Mouse (Mus musculus) embryonic facial prominence, embryonic 10.5 days (tissue): ENCODE data around the gene Susd5. TPM values are rescaled to one million over a fixed set of nuclear protein-coding genes. Genes with fewer than 3 reads are reported as not detected.
"Not testable (repeated sequence)": the region's sequence is repeated elsewhere in the genome, so short reads cannot be mapped to it uniquely, and the experiment has no call there.

Experiments used
- DNase-seq: peaks from one replicate; pipeline ENCODE4 v3.0.0-alpha.2; 2017; ENCODE audit warnings: low spot score
- H3K27ac ChIP-seq: fragments of 300-500 bp; sonication (generic); replicated peaks from 2 replicates; pipeline ENCODE4 v1.5.1; 2016; ENCODE audit warnings: mild to moderate bottlenecking
- H3K27me3 ChIP-seq: fragments of 300-500 bp; sonication (generic); replicated peaks from 2 replicates; pipeline ENCODE4 v1.6.1; 2016; ENCODE audit warnings: low read depth, mild to moderate bottlenecking; ENCODE audit not compliant: poor library complexity, severe bottlenecking
- H3K36me3 ChIP-seq: fragments of 300-500 bp; sonication (generic); replicated peaks from 2 replicates; pipeline ENCODE4 v1.6.1; 2016; ENCODE audit warnings: mild to moderate bottlenecking, moderate library complexity
- H3K4me1 ChIP-seq: fragments of 300-500 bp; sonication (generic); 2 replicates; pipeline ENCODE4 v1.6.1; 2016
- H3K4me3 ChIP-seq: fragments of 300-500 bp; sonication (generic); 2 replicates; pipeline ENCODE4 v1.5.1; 2016; ENCODE audit warnings: mild to moderate bottlenecking, moderate library complexity
- H3K9me3 ChIP-seq: fragments of 300-500 bp; sonication (generic); 2 replicates; pipeline ENCODE4 v1.6.1; 2016; ENCODE audit warnings: mild to moderate bottlenecking
- WGBS: fragments of 180-500 bp; shearing (Covaris S2); methylation state at CpG from one replicate; pipeline ENCODE4 v1.1.7; 2016; 5-methylcytosine and 5-hydroxymethylcytosine counted together
- polyA plus RNA-seq: library from polyadenylated mRNA; unstranded; fragments of >200 nt; fragmentation: Nextera tagmentation; extraction: Ambion mirVana; gene quantifications from 2 replicates; pipeline ENCODE4 v1.2.1, GENCODE M21; 2016

Susd5 gene
- polyA plus RNA-seq, 1 experiment from 2014 or later = 0.80 TPM

- no peaks in the 10 kb centered on the region for H3K27me3 ChIP-seq
- 79% methylated on average over 11 of the region's 11 CpGs for WGBS
Observed at GRCm38 (mm10) chr9:114087106-114087815, 30.3 kb downstream of the Susd5 start.

GRCm38 (mm10) chr9:114088885-114089284, 31.9 kb downstream of the Susd5 start:
- DNase-seq, H3K27me3 ChIP-seq, H3K4me3 ChIP-seq, H3K9me3 ChIP-seq, H3K27ac ChIP-seq, H3K4me1 ChIP-seq, H3K36me3 ChIP-seq: not testable (repeated sequence)
- 88% methylated on average over 6 of the region's 6 CpGs for WGBS

More at GRCm38 (mm10) chr9:114087106-114087815, 30.3 kb downstream of the Susd5 start:
- Histone ChIP-seq H3K4me1 (no peaks in the 10 kb centered on the region), H3K36me3 (no peaks in the 10 kb centered on the region), H3K9me3 (no peaks in the 10 kb centered on the region), H3K27ac (no peak overlapping the region), H3K4me3 (no peak overlapping the region)
- DNase-seq = no peak

DNA sequence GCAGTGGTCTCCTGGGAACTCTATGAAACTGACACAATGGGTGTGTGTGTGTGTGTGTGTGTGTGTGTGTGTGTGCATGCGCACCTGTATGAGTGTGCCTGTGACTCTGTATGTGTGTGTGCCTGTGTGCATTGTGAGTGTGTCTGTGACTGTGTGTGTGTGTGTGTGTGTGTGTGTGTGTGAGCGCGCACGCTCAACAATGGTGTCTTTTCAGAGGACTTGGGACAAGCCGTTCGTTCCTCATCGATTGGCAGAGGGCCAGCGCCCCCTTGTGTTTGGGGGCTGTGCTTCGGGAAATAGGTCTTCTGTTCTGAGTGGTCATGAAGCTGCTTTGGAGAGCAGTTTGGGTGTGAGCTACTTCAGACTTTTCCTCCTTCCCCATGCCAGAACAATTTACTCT, 35.2 kb downstream of the Susd5 start:
- H3K9me3 ChIP-seq, H3K36me3 ChIP-seq, H3K27ac ChIP-seq, H3K4me1 ChIP-seq, H3K27me3 ChIP-seq, H3K4me3 ChIP-seq: not testable (repeated sequence)
- DNase-seq = peak; percentile 73
- WGBS = 21% methylated on average over 9 of the region's 9 CpGs

DNA sequence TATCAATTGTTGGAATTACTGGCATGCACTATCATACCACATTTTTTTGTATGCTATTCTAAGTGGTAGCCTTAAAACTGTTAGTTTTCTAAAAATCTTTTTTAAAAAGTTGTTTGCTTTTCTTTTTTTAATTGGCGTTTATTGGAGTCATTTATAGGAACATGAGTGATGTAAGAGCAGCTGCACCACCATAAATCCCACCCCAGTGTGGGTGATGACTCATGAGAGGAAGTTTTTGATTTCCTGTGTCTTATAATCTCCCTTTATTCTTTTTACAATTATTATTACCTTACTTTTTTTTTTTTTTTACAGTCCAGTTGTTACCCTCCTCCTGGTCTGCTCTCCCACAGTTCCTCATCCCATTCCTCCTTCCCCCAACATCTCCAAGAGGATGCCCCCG, 37.9 kb downstream of the Susd5 start:
- Histone ChIP-seq H3K36me3 (no peaks in the 10 kb centered on the region), H3K27ac (no peak overlapping the region), H3K4me1 (no peaks in the 10 kb centered on the region), H3K9me3 (no peaks in the 10 kb centered on the region), H3K27me3 (no peaks in the 10 kb centered on the region), H3K4me3 (no peak overlapping the region)
- 91% methylated on average over 2 of the region's 2 CpGs for WGBS
- no peak for DNase-seq

DNA sequence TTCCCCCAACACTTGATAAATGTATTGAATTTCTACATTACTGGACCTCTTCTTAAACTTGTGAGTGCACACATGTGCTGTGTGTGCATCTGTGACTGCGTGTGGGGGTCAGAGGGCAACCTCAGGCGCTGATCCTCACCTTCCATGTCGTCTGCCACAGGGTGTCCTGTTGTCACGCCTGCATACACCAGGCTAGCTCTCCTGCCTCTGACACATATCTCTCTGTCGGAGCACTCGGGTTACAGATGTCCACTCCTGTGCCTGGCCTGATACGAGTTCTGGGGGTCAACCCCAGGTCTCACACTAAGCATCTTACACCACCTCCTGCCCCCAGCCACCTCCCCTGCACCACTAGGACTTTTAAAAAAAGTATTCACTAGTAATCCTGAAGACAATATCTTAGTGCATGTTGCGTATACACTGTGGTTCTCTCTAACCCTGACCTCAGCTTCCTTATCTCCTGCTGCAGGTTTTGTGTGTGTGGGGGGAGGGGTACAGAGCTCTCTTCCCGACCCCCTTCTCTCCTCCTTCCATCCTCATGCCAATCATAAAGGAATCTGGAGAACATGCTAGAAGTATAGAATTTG, 41.9 kb downstream of the Susd5 start:
- H3K4me3 ChIP-seq = no peak overlapping the region
- no peaks in the 10 kb centered on the region for H3K9me3 ChIP-seq
- DNase-seq = no peak
- H3K4me1 ChIP-seq = no peaks in the 10 kb centered on the region
- WGBS = 80% methylated on average over 9 of the region's 9 CpGs
- H3K27ac ChIP-seq = no peak overlapping the region
- no peaks in the 10 kb centered on the region for H3K36me3 ChIP-seq
- H3K27me3 ChIP-seq = no peaks in the 10 kb centered on the region

DNA sequence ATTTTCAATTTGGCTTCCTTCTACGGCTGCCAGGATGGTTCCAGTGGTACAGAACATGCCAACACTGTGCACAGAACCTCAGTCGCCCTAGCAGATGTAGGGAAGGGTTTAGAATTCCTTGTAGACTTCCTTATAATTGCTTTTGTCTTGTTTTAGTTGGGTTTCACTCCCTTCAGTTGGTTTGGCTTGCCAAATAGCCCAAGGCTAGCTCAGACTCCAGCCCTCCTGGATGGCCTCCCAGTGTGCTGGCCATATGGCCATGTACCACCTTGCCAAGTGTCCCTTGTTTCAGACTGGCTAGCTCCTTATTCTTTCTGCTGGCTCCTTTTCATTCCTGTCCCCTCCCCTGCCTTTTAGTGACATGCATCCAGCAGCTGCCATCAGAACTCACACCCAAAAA, 53.3 kb downstream of the Susd5 start:
- H3K9me3 ChIP-seq = no peaks in the 10 kb centered on the region
- 84% methylated on average over 2 of the region's 2 CpGs for WGBS
- H3K27ac ChIP-seq = no peak overlapping the region
- H3K4me1 ChIP-seq = no peaks in the 10 kb centered on the region
- H3K36me3 ChIP-seq = no peaks in the 10 kb centered on the region
- no peak overlapping the region for H3K4me3 ChIP-seq
- DNase-seq = no peak
- no peaks in the 10 kb centered on the region for H3K27me3 ChIP-seq

DNA sequence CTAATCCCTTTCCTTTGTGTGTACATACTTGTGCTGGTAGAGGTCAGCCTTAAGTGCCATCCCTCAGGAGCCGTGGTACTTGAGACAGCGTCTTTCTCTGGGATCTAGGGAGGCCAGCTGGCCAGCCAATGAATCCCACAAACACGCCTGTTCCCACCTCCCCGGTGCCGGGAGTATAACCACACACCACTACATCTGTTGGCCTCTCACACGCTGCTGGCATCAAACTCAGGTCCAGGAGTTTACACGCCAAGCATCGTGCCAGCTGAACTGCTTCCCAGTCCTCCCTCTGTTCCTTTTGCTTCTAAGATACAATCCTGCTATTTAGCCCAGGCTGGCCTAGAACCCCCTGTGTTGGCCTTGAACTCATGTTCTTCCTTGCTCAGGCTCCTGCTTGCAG, 54.2 kb downstream of the Susd5 start:
- 91% methylated on average over 8 of the region's 8 CpGs for WGBS
- Histone ChIP-seq H3K9me3 (no peaks in the 10 kb centered on the region), H3K27ac (no peak overlapping the region), H3K4me3 (no peak overlapping the region), H3K36me3 (no peaks in the 10 kb centered on the region), H3K27me3 (no peaks in the 10 kb centered on the region), H3K4me1 (no peaks in the 10 kb centered on the region)
- DNase-seq = no peak

- H3K36me3 ChIP-seq = no peaks in the 10 kb centered on the region
- H3K9me3 ChIP-seq = no peaks in the 10 kb centered on the region
- no peaks in the 10 kb centered on the region for H3K27me3 ChIP-seq
- H3K27ac ChIP-seq = no peak overlapping the region
- DNase-seq = no peak
- no peaks in the 10 kb centered on the region for H3K4me1 ChIP-seq
- H3K4me3 ChIP-seq = no peak overlapping the region
- WGBS = 84% methylated on average over 6 of the region's 6 CpGs
Observed at GRCm38 (mm10) chr9:114112226-114112625, 55.3 kb downstream of the Susd5 start.

- H3K27me3 ChIP-seq = no peaks in the 10 kb centered on the region
- H3K9me3 ChIP-seq = no peaks in the 10 kb centered on the region
- H3K27ac ChIP-seq = no peak overlapping the region
- no peak overlapping the region for H3K4me3 ChIP-seq
- no peak for DNase-seq
- H3K4me1 ChIP-seq = no peaks in the 10 kb centered on the region
- no peaks in the 10 kb centered on the region for H3K36me3 ChIP-seq
- 80% methylated on average over 18 of the region's 18 CpGs for WGBS
Observed at GRCm38 (mm10) chr9:114113911-114114623, 57.1 kb downstream of the Susd5 start.

- H3K9me3 ChIP-seq, H3K4me1 ChIP-seq: not testable (repeated sequence)
- 10% methylated on average over 5 of the region's 5 CpGs for WGBS
Observed at GRCm38 (mm10) chr9:114116672-114117071, 59.7 kb downstream of the Susd5 start.

GRCm38 (mm10) chr9:114122862-114123261, 65.9 kb downstream of the Susd5 start:
- not testable (repeated sequence) for DNase-seq, H3K27me3 ChIP-seq, H3K36me3 ChIP-seq, H3K27ac ChIP-seq, H3K9me3 ChIP-seq, H3K4me1 ChIP-seq, H3K4me3 ChIP-seq

More at GRCm38 (mm10) chr9:114116672-114117071, 59.7 kb downstream of the Susd5 start:
- not testable (repeated sequence) for H3K36me3 ChIP-seq, H3K27me3 ChIP-seq, H3K4me3 ChIP-seq, H3K27ac ChIP-seq
- peak; percentile 74 for DNase-seq

DNA sequence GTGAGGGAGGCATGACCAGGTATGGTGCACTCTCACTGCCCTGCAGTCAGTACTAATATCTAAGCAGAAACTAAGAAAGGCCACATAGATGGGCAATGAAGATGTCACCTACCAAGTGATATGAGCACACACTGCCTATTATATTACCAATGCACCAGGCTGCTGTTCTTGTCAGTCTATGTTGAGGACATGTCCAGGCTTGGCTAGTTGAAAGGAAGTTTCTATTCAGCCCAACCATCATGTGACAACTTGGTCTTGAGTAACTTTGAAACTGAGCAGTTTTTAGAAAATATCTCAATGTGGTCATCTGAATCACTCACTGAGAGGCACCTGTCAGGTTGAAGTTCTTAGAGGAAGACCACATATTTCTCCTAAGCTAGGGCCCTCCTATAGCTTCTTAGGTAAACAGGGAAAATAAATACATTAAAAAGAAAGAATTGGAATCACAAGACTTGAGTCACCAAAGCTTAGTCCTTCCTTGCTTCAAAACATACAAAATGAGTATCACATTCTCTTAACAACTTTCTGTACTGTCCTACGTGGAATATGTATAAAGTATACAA, 72.4 kb downstream of the Susd5 start:
- not testable (repeated sequence) for H3K9me3 ChIP-seq, H3K27ac ChIP-seq, DNase-seq, H3K36me3 ChIP-seq, H3K4me1 ChIP-seq, H3K27me3 ChIP-seq, H3K4me3 ChIP-seq
- WGBS = 85% methylated on average over 1 of the region's 1 CpGs
